Mouse (Mus musculus): ENCODE results near the gene Gatad1.
A peak's percentile ranks its signal among the peaks of the same experiment; 100 is the strongest.
"Not testable (repeated sequence)": the region's sequence is repeated elsewhere in the genome, so short reads cannot be mapped to it uniquely, and the experiment has no call there.

Gatad1 gene

GRCm38 (mm10) chr5:3633951-3634350, 23.0 kb downstream of the Gatad1 start:
- no peak for DNase-seq (ENCODE audit: low spot score)

- no peak for DNase-seq (ENCODE audit: low spot score)
Observed at GRCm38 (mm10) chr5:3633315-3633714, 23.7 kb downstream of the Gatad1 start.

GRCm38 (mm10) chr5:3632285-3632684, 24.7 kb downstream of the Gatad1 start:
- no peak for DNase-seq (ENCODE audit: low spot score)

GRCm38 (mm10) chr5:3631512-3632271, 25.3 kb downstream of the Gatad1 start:
- no peak for DNase-seq (ENCODE audit: low spot score)

- DNase-seq (ENCODE audit: low spot score) = no peak
Observed at GRCm38 (mm10) chr5:3630055-3630454, 26.9 kb downstream of the Gatad1 start.

GRCm38 (mm10) chr5:3620486-3620885, 36.5 kb downstream of the Gatad1 start:
- DNase-seq (ENCODE audit: low spot score) = no peak

- not testable (repeated sequence) for DNase-seq (ENCODE audit: low spot score)
Observed at GRCm38 (mm10) chr5:3611835-3612234, 45.1 kb downstream of the Gatad1 start.

GRCm38 (mm10) chr5:3609241-3609640, 47.7 kb downstream of the Gatad1 start:
- no peak for DNase-seq (ENCODE audit: low spot score)

GRCm38 (mm10) chr5:3607114-3607513, 49.9 kb downstream of the Gatad1 start:
- DNase-seq (ENCODE audit: low spot score) = no peak

- DNase-seq (ENCODE audit: low spot score) = no peak
Observed at GRCm38 (mm10) chr5:3600790-3601189, 56.2 kb downstream of the Gatad1 start.

- DNase-seq (ENCODE audit: low spot score) = no peak
Observed at GRCm38 (mm10) chr5:3600298-3600697, 56.7 kb downstream of the Gatad1 start.

- DNase-seq (ENCODE audit: low spot score) = no peak
Observed at GRCm38 (mm10) chr5:3598766-3599165, 58.2 kb downstream of the Gatad1 start.

GRCm38 (mm10) chr5:3597171-3597570, 59.8 kb downstream of the Gatad1 start:
- DNase-seq (ENCODE audit: low spot score) = no peak

GRCm38 (mm10) chr5:3596399-3596766, 60.6 kb downstream of the Gatad1 start, which contains the start of gene Rbm48:
Gene Rbm48, minus strand, starts transcription at chr5:3596585.
- DNase-seq (ENCODE audit: low spot score) = peak; percentile 50

- peak; percentile 86 for DNase-seq (ENCODE audit: low spot score)
Observed at GRCm38 (mm10) chr5:3595693-3596398, 61.1 kb downstream of the Gatad1 start, which contains the start of gene Pex1. Gene Pex1, plus strand, starts transcription at chr5:3596066.
